Mouse (Mus musculus): Measurements from ENCODE around the gene Rnf5.

Rnf5 gene

GRCm38 (mm10) chr17:34604511-34605237, 1.2 kb upstream of the Rnf5 start:
- DNase-seq, result no peak

- peak; percentile 99 for DNase-seq
Measured at GRCm38 (mm10) chr17:34604061-34604508, 595 bp upstream of the Rnf5 start, which contains the start of gene Agpat1. Gene Agpat1 (plus strand): TSS chr17:34604262.

GRCm38 (mm10) chr17:34601796-34602195, 1.7 kb downstream of the Rnf5 start:
- no peak for DNase-seq

- DNase-seq, result no peak
Measured at GRCm38 (mm10) chr17:34599891-34600290, 3.6 kb downstream of the Rnf5 start.

- no peak for DNase-seq
Measured at GRCm38 (mm10) chr17:34597566-34598095, 5.9 kb downstream of the Rnf5 start, which contains the start of gene Ager. Gene Ager (plus strand): TSS chr17:34597862.

GRCm38 (mm10) chr17:34596098-34596497, 7.4 kb downstream of the Rnf5 start:
- DNase-seq, result no peak

- no peak for DNase-seq
Measured at GRCm38 (mm10) chr17:34593752-34594525, 9.6 kb downstream of the Rnf5 start.

- DNase-seq, result peak; percentile 40
Measured at GRCm38 (mm10) chr17:34592581-34593549, 10.6 kb downstream of the Rnf5 start.

- peak; percentile 97 for DNase-seq
Measured at GRCm38 (mm10) chr17:34591994-34592375, 11.5 kb downstream of the Rnf5 start.

- peak; percentile 60 for DNase-seq
Measured at GRCm38 (mm10) chr17:34591029-34591993, 12.2 kb downstream of the Rnf5 start, which contains the start of gene Pbx2. Gene Pbx2 (plus strand): TSS chr17:34591266.

GRCm38 (mm10) chr17:34590154-34590987, 13.1 kb downstream of the Rnf5 start:
- DNase-seq, result peak; percentile 53

- DNase-seq, result peak; percentile 85
Measured at GRCm38 (mm10) chr17:34589681-34590101, 13.8 kb downstream of the Rnf5 start, which contains the start of gene Gpsm3. Gene Gpsm3 (plus strand): TSS chr17:34589806.

GRCm38 (mm10) chr17:34589206-34589605, 14.3 kb downstream of the Rnf5 start:
- peak; percentile 47 for DNase-seq

GRCm38 (mm10) chr17:34588767-34589166, 14.7 kb downstream of the Rnf5 start:
- peak; percentile 53 for DNase-seq

GRCm38 (mm10) chr17:34587814-34588213, 15.7 kb downstream of the Rnf5 start:
- DNase-seq, result no peak

GRCm38 (mm10) chr17:34587423-34587811, 16.1 kb downstream of the Rnf5 start:
- DNase-seq, result peak; percentile 99

GRCm38 (mm10) chr17:34586796-34587422, 16.6 kb downstream of the Rnf5 start:
- peak; percentile 93 for DNase-seq

- no peak for DNase-seq
Measured at GRCm38 (mm10) chr17:34585877-34586771, 17.4 kb downstream of the Rnf5 start.

Measured in thymus, postnatal 14 days (tissue).